Mouse (Mus musculus): ENCODE data around the gene 2700081O15Rik. TPM values are rescaled to one million over a fixed set of nuclear protein-coding genes. Genes with fewer than 3 reads are reported as not detected.
"Not testable (repeated sequence)": the region's sequence is repeated elsewhere in the genome, so short reads cannot be mapped to it uniquely, and the experiment has no call there.

The 2700081O15Rik gene
- polyA plus RNA-seq, 1 experiment from 2014 or later: 9.8 TPM

GRCm38 (mm10) chr19:7388488-7388887, 28.9 kb upstream of the 2700081O15Rik start:
- no peak overlapping the region for H3K4me3 ChIP-seq (ENCODE audit: low read length)
- ATAC-seq (ENCODE audit: low FRiP score, low TSS enrichment): no peak
- 80% methylated on average over 6 of the region's 6 CpGs for WGBS

GRCm38 (mm10) chr19:7396867-7397826, 20.3 kb upstream of the 2700081O15Rik start:
- not testable (repeated sequence) for H3K27me3 ChIP-seq (ENCODE audit: control insufficient read depth, insufficient read depth, low read length); H3K4me3 ChIP-seq (ENCODE audit: low read length); H3K4me1 ChIP-seq (ENCODE audit: control insufficient read depth, insufficient read depth, low read length); H3K9ac ChIP-seq (ENCODE audit: low read depth, low read length); H3K36me3 ChIP-seq (ENCODE audit: control insufficient read depth, insufficient read depth, low read length); H3K9me3 ChIP-seq (ENCODE audit: control insufficient read depth, low read length); ATAC-seq (ENCODE audit: low FRiP score, low TSS enrichment); H3K27ac ChIP-seq (ENCODE audit: low read depth, low read length); H3K4me2 ChIP-seq (replicated peaks; ENCODE audit: low read depth, low read length)
- WGBS: 40% methylated on average over 8 of the region's 10 CpGs

More at GRCm38 (mm10) chr19:7388488-7388887, 28.9 kb upstream of the 2700081O15Rik start:
- peaks cover 6% of the 10 kb centered on the region; the same call in 1 of the 2 replicates for H3K4me1 ChIP-seq (ENCODE audit: control insufficient read depth, insufficient read depth, low read length)
- H3K36me3 ChIP-seq (ENCODE audit: control insufficient read depth, insufficient read depth, low read length): no peaks in the 10 kb centered on the region
- no peaks in the 10 kb centered on the region for H3K27me3 ChIP-seq (ENCODE audit: control insufficient read depth, insufficient read depth, low read length)
- no peak overlapping the region for H3K4me2 ChIP-seq (replicated peaks; ENCODE audit: low read depth, low read length)
- H3K27ac ChIP-seq (ENCODE audit: low read depth, low read length): no peak overlapping the region
- no peak overlapping the region for H3K9ac ChIP-seq (ENCODE audit: low read depth, low read length)
- H3K9me3 ChIP-seq (ENCODE audit: control insufficient read depth, low read length): peaks cover 13% of the 10 kb centered on the region

GRCm38 (mm10) chr19:7398898-7399297, 18.5 kb upstream of the 2700081O15Rik start:
- not testable (repeated sequence) for H3K27ac ChIP-seq (ENCODE audit: low read depth, low read length); H3K27me3 ChIP-seq (ENCODE audit: control insufficient read depth, insufficient read depth, low read length); ATAC-seq (ENCODE audit: low FRiP score, low TSS enrichment); H3K9me3 ChIP-seq (ENCODE audit: control insufficient read depth, low read length); H3K4me2 ChIP-seq (replicated peaks; ENCODE audit: low read depth, low read length); H3K9ac ChIP-seq (ENCODE audit: low read depth, low read length); H3K4me3 ChIP-seq (ENCODE audit: low read length); H3K36me3 ChIP-seq (ENCODE audit: control insufficient read depth, insufficient read depth, low read length); H3K4me1 ChIP-seq (ENCODE audit: control insufficient read depth, insufficient read depth, low read length)
- 35% methylated on average over 24 of the region's 24 CpGs for WGBS

- 80% methylated on average over 11 of the region's 11 CpGs for WGBS
- no peaks in the 10 kb centered on the region for H3K27me3 ChIP-seq (ENCODE audit: control insufficient read depth, insufficient read depth, low read length)
- H3K4me2 ChIP-seq (replicated peaks; ENCODE audit: low read depth, low read length): no peak overlapping the region
- no peak for ATAC-seq (ENCODE audit: low FRiP score, low TSS enrichment)
- H3K9ac ChIP-seq (ENCODE audit: low read depth, low read length): no peak overlapping the region
- 0 out of 2 replicates have a peak, but pooled peaks cover 2% of the 10 kb centered on the region for H3K4me1 ChIP-seq (ENCODE audit: control insufficient read depth, insufficient read depth, low read length)
- no peak overlapping the region for H3K4me3 ChIP-seq (ENCODE audit: low read length)
- no peaks in the 10 kb centered on the region for H3K36me3 ChIP-seq (ENCODE audit: control insufficient read depth, insufficient read depth, low read length)
- H3K27ac ChIP-seq (ENCODE audit: low read depth, low read length): no peak overlapping the region
- H3K9me3 ChIP-seq (ENCODE audit: control insufficient read depth, low read length): no peaks in the 10 kb centered on the region
Observed at GRCm38 (mm10) chr19:7400635-7401034, 16.8 kb upstream of the 2700081O15Rik start.

- no peak for ATAC-seq (ENCODE audit: low FRiP score, low TSS enrichment)
- Histone ChIP-seq H3K4me2 (replicated peaks; ENCODE audit: low read depth, low read length) (no peak overlapping the region), H3K9me3 (ENCODE audit: control insufficient read depth, low read length) (0 out of 2 replicates have a peak, but pooled peaks cover 3% of the 10 kb centered on the region), H3K4me1 (ENCODE audit: control insufficient read depth, insufficient read depth, low read length) (no peaks in the 10 kb centered on the region), H3K27ac (ENCODE audit: low read depth, low read length) (no peak overlapping the region), H3K9ac (ENCODE audit: low read depth, low read length) (no peak overlapping the region), H3K36me3 (ENCODE audit: control insufficient read depth, insufficient read depth, low read length) (no peaks in the 10 kb centered on the region), H3K4me3 (ENCODE audit: low read length) (no peak overlapping the region), H3K27me3 (ENCODE audit: control insufficient read depth, insufficient read depth, low read length) (no peaks in the 10 kb centered on the region)
- WGBS: 69% methylated on average over 9 of the region's 9 CpGs
Observed at GRCm38 (mm10) chr19:7404623-7405229, 12.7 kb upstream of the 2700081O15Rik start.

GRCm38 (mm10) chr19:7412361-7412760, 5.1 kb upstream of the 2700081O15Rik start:
- no peak for ATAC-seq (ENCODE audit: low FRiP score, low TSS enrichment)
- Histone ChIP-seq H3K4me2 (replicated peaks; ENCODE audit: low read depth, low read length) (no peak overlapping the region), H3K4me3 (ENCODE audit: low read length) (no peak overlapping the region), H3K27ac (ENCODE audit: low read depth, low read length) (no peak overlapping the region), H3K27me3 (ENCODE audit: control insufficient read depth, insufficient read depth, low read length) (no peaks in the 10 kb centered on the region), H3K9ac (ENCODE audit: low read depth, low read length) (no peak overlapping the region), H3K9me3 (ENCODE audit: control insufficient read depth, low read length) (0 out of 2 replicates have a peak, but pooled peaks cover 3% of the 10 kb centered on the region), H3K4me1 (ENCODE audit: control insufficient read depth, insufficient read depth, low read length) (peaks cover 8% of the 10 kb centered on the region), H3K36me3 (ENCODE audit: control insufficient read depth, insufficient read depth, low read length) (no peaks in the 10 kb centered on the region)
- WGBS: 55% methylated on average over 2 of the region's 2 CpGs

GRCm38 (mm10) chr19:7415916-7416833, 1.2 kb upstream of the 2700081O15Rik start:
- H3K4me1 ChIP-seq (ENCODE audit: control insufficient read depth, insufficient read depth, low read length): peaks cover 33% of the 10 kb centered on the region
- no peaks in the 10 kb centered on the region for H3K27me3 ChIP-seq (ENCODE audit: control insufficient read depth, insufficient read depth, low read length)
- H3K4me2 ChIP-seq (replicated peaks; ENCODE audit: low read depth, low read length): peak overlapping the region; percentile 79
- no peak for ATAC-seq (ENCODE audit: low FRiP score, low TSS enrichment)
- peak overlapping the region; percentile 64 for H3K4me3 ChIP-seq (ENCODE audit: low read length)
- no peaks in the 10 kb centered on the region for H3K9me3 ChIP-seq (ENCODE audit: control insufficient read depth, low read length)
- H3K27ac ChIP-seq (ENCODE audit: low read depth, low read length): peak overlapping the region; percentile 94
- H3K36me3 ChIP-seq (ENCODE audit: control insufficient read depth, insufficient read depth, low read length): peaks cover 15% of the 10 kb centered on the region
- H3K9ac ChIP-seq (ENCODE audit: low read depth, low read length): peak overlapping the region; percentile 99
- WGBS: 10% methylated on average over 22 of the region's 22 CpGs

GRCm38 (mm10) chr19:7417911-7418849, 755 bp downstream of the 2700081O15Rik start:
- peak overlapping the region; percentile 81; the same call in 1 of the 2 replicates for H3K27ac ChIP-seq (ENCODE audit: low read depth, low read length)
- H3K4me3 ChIP-seq (ENCODE audit: low read length): peak overlapping the region; percentile 64
- H3K9ac ChIP-seq (ENCODE audit: low read depth, low read length): peak overlapping the region; percentile 99
- peaks cover 34% of the 10 kb centered on the region for H3K36me3 ChIP-seq (ENCODE audit: control insufficient read depth, insufficient read depth, low read length)
- peak overlapping the region; percentile 79 for H3K4me2 ChIP-seq (replicated peaks; ENCODE audit: low read depth, low read length)
- H3K4me1 ChIP-seq (ENCODE audit: control insufficient read depth, insufficient read depth, low read length): peaks cover 53% of the 10 kb centered on the region
- H3K9me3 ChIP-seq (ENCODE audit: control insufficient read depth, low read length): no peaks in the 10 kb centered on the region
- 1% methylated on average over 53 of the region's 59 CpGs for WGBS
- ATAC-seq (ENCODE audit: low FRiP score, low TSS enrichment): peak; percentile 63
- H3K27me3 ChIP-seq (ENCODE audit: control insufficient read depth, insufficient read depth, low read length): no peaks in the 10 kb centered on the region

All from kidney, embryonic 14.5 days (tissue).